Mouse (Mus musculus) T-helper 17 cell (primary cell): ENCODE results near the gene Prr14.

Experiments
- in situ Hi-C, 2 experiments: fragments of 300-600 bp; cut with MboI, MseI; formaldehyde crosslinking; loops; 1 replicate in 1 of 2; 2 replicates in 1 of 2; pipeline ENCODE4 v1.15.1; 2025; ENCODE audit warnings: high pct_unique_total_duplicates in 2 of 2

Prr14 gene

GRCm38 (mm10) chr7:127498407-127498806 lies 39.0 kb downstream of the Prr14 start:
- in situ Hi-C loops: no loop called here

GRCm38 (mm10) chr7:127508291-127508690 lies 48.9 kb downstream of the Prr14 start:
- in situ Hi-C loops: loop anchor here in 1 of 2 experiments (5.0 kb wide), 1 partner anchor 146 kb away; no protein-coding TSS in a partner anchor

- in situ Hi-C loops: loop anchor here in 1 of 2 experiments (5.0 kb wide), 1 partner anchor 148 kb away; no protein-coding TSS in a partner anchor
Measured at GRCm38 (mm10) chr7:127509830-127510229, 50.4 kb downstream of the Prr14 start.

- in situ Hi-C loops: no loop called here
Measured at GRCm38 (mm10) chr7:127511241-127511640, 51.8 kb downstream of the Prr14 start.

- in situ Hi-C loops: no loop called here
Measured at GRCm38 (mm10) chr7:127511808-127512230, 52.4 kb downstream of the Prr14 start, which contains the start of gene Srcap. TSS of gene Srcap (plus strand) at chr7:127511983.

GRCm38 (mm10) chr7:127512231-127513015 lies 53.0 kb downstream of the Prr14 start:
- in situ Hi-C loops: no loop called here

GRCm38 (mm10) chr7:127513016-127513390 lies 53.6 kb downstream of the Prr14 start:
- in situ Hi-C loops: no loop called here

GRCm38 (mm10) chr7:127513781-127514180 lies 54.4 kb downstream of the Prr14 start:
- in situ Hi-C loops: no loop called here

- in situ Hi-C loops: no loop called here
Measured at GRCm38 (mm10) chr7:127515846-127516245, 56.4 kb downstream of the Prr14 start.

GRCm38 (mm10) chr7:127516344-127516743 lies 56.9 kb downstream of the Prr14 start:
- in situ Hi-C loops: no loop called here

- in situ Hi-C loops: no loop called here
Measured at GRCm38 (mm10) chr7:127519284-127519683, 59.9 kb downstream of the Prr14 start, which contains the start of gene Gm42715. TSS of gene Gm42715 (plus strand) at chr7:127519584.
